Mouse (Mus musculus): Measurements from ENCODE around the gene Ptpre.
"Not testable (repeated sequence)": the region's sequence is repeated elsewhere in the genome, so short reads cannot be mapped to it uniquely, and the experiment has no call there.

Gene Ptpre

GRCm38 (mm10) chr7:135609028-135609427, 71.7 kb downstream of the Ptpre start:
- no peak for DNase-seq

GRCm38 (mm10) chr7:135609655-135610054, 72.4 kb downstream of the Ptpre start:
- no peak for DNase-seq

- DNase-seq, result no peak
These were observed 75.0 kb downstream of the Ptpre start for GRCm38 (mm10) chr7:135612276-135612675.

- no peak for DNase-seq
These were observed 75.5 kb downstream of the Ptpre start for GRCm38 (mm10) chr7:135612801-135613200.

GRCm38 (mm10) chr7:135613380-135613779, 76.1 kb downstream of the Ptpre start:
- DNase-seq, result no peak

- DNase-seq, result no peak
These were observed 77.6 kb downstream of the Ptpre start for GRCm38 (mm10) chr7:135614892-135615291.

GRCm38 (mm10) chr7:135616479-135616878, 79.2 kb downstream of the Ptpre start:
- DNase-seq, result not testable (repeated sequence)

GRCm38 (mm10) chr7:135617776-135618175, 80.5 kb downstream of the Ptpre start:
- no peak for DNase-seq

- no peak for DNase-seq
These were observed 84.4 kb downstream of the Ptpre start for GRCm38 (mm10) chr7:135621649-135622048.

GRCm38 (mm10) chr7:135622241-135622640, 85.0 kb downstream of the Ptpre start:
- no peak for DNase-seq

GRCm38 (mm10) chr7:135624854-135625253, 87.6 kb downstream of the Ptpre start:
- peak; percentile 40 for DNase-seq

GRCm38 (mm10) chr7:135628363-135628762, 91.1 kb downstream of the Ptpre start:
- DNase-seq, result no peak

GRCm38 (mm10) chr7:135629019-135629418, 91.7 kb downstream of the Ptpre start:
- no peak for DNase-seq

GRCm38 (mm10) chr7:135631776-135632552, 94.7 kb downstream of the Ptpre start:
- DNase-seq, result peak; percentile 85

GRCm38 (mm10) chr7:135632716-135633258, 95.5 kb downstream of the Ptpre start:
- no peak for DNase-seq

GRCm38 (mm10) chr7:135634851-135635624, 97.8 kb downstream of the Ptpre start:
- DNase-seq, result no peak

GRCm38 (mm10) chr7:135637406-135637980, 100.2 kb downstream of the Ptpre start:
- DNase-seq, result peak; percentile 71

GRCm38 (mm10) chr7:135639361-135639760, 102.1 kb downstream of the Ptpre start:
- DNase-seq, result no peak

- peak; percentile 70 for DNase-seq
These were observed 104.6 kb downstream of the Ptpre start for GRCm38 (mm10) chr7:135641698-135642507.

- DNase-seq, result no peak
These were observed 107.2 kb downstream of the Ptpre start for GRCm38 (mm10) chr7:135644452-135644851.

GRCm38 (mm10) chr7:135646976-135647375, 109.7 kb downstream of the Ptpre start:
- DNase-seq, result peak; percentile 60

GRCm38 (mm10) chr7:135648821-135649220, 111.5 kb downstream of the Ptpre start:
- no peak for DNase-seq

GRCm38 (mm10) chr7:135649306-135649705, 112.0 kb downstream of the Ptpre start:
- DNase-seq, result no peak
